Mouse (Mus musculus) adrenal gland, postnatal 10 days (tissue): Measurements from ENCODE around the gene Ccdc183. TPM values are rescaled to one million over a fixed set of nuclear protein-coding genes. Genes with fewer than 3 reads are reported as not detected.

Experiments used
- DNase-seq: peaks from one replicate; pipeline ENCODE4 v3.0.0; 2021; ENCODE audit warnings: mixed read lengths
- total RNA-seq, 2 experiments: library from RNA; stranded (reverse); gene quantifications; 2 replicates each; pipeline ENCODE4 v1.2.3; 2021

The Ccdc183 gene
- total RNA-seq, 2 experiments from 2014 or later = not detected

DNA sequence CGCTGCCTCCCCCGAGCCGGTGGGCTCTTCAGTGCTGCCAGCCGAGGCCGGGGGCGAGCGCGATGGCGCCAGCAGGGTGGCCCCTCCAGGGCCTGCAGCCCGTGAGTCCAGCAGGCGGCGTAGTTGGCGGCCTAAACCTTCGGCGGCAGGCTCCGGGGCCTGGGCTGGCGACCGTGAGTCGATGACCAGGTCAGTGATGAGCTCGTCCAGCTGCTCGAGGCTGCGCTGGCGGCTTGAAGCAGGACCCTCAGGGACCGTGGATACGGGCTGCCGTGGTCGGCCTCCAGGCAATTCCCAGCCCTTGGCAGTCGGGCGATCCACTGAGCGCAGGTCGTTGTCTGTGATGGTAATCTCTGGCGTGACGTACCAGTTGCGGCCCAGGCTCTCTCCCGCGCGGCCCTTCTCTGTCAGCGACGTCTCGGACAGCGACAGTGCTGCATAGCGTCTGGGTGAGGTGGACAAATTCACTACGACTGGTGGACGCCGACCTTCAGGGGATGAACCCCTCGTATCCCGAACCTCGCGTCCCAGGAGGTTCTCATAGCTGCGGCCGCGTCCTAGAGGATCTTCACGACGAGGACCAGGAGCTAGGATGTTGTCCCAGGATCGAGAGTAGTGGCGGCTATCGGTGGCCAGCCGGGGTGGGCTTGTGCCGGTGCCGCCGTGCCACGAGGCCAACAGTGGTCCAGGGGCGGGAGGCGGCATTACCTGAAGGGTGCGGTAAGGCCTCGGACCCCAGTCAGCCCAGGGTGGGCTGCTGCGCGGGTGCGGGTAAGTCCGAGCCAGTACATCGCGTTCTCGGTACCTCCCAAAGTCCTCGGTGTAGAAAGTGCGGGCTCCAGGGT, 39.3 kb downstream of the Ccdc183 start:
- peak; percentile 29 for DNase-seq

DNA sequence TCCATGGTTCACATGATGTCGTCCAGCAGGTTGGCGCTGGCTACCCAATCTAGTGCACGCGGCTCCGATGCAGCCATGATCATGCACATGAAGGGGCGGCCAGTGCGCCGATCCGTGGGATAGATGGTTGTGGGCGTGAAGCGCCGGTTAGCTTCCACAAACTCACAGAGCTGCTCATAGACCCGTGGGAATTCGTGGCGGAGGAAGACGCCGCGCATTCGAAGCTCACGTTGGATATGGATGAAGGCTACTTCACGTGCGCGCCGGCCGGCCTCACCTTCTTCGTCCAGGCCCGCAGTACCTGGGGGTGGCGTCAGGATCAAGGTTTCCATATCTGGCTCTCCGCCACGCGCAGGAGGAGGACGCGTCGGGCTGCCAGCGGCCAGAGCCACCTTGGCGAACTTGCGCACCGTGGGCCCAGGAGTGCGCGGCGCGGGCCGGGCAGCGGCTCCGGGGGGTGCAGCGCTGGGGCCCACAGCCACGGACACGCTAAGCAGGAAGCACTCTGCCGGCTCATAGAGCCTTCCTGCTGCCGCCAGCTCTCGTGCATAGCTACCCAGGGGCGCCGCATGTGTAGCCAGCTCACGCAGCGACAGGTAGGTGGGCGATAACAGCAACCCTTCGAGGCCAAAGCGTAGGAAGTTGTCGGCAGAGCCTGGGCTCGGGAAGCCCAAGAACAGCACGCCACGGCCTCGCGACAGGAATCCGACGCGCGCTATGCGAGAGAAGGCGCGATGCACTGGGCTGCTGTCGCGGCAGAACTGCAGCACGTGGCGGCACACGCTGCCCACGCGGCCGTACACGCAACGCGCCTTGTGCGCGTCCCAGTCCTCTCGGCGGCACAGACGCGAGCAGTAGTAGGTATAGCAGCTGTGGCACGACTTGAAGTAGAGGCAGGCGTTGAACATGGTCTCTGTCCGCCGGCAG, 40.2 kb downstream of the Ccdc183 start:
- peak; percentile 13 for DNase-seq

DNA sequence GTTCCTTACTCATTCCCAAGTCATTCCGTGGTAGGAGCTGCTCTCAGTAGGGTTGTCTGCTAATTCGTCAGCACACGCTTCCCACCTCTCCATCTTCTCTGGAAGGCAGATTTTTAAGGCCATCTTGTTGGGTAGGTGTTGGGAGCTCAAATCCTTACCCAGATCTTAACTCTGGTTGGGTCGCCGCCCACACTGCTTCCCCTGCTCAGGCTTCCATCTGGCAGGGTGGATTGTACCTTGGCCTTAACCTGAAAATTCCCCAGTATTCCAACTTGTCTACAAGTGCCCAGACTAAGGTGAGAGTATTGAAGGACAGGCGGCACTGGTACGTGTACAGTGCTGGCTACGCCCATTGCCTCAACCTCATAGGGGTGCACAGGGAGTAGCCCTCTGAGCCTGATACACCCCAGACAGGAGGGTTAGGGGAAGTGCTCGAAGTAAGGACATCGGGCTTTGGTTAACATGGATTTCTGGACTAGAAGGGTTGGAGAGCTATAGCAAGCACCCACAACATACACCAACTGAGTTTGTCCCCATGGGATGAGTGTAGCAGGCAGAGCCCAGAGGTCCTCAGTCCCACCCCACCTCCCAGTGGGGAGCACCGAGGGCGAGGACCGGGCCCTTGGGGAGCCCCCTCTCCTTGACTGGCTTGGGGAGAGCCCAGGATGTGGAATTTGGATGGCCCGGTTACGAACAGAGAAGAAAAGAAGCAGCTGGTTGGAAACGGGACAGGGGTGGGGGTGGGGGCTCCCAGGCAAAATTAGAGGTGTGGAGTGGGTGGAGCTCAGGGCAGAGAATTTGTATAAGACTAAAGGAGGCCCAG, 41.2 kb downstream of the Ccdc183 start:
- peak; percentile 9 for DNase-seq

DNA sequence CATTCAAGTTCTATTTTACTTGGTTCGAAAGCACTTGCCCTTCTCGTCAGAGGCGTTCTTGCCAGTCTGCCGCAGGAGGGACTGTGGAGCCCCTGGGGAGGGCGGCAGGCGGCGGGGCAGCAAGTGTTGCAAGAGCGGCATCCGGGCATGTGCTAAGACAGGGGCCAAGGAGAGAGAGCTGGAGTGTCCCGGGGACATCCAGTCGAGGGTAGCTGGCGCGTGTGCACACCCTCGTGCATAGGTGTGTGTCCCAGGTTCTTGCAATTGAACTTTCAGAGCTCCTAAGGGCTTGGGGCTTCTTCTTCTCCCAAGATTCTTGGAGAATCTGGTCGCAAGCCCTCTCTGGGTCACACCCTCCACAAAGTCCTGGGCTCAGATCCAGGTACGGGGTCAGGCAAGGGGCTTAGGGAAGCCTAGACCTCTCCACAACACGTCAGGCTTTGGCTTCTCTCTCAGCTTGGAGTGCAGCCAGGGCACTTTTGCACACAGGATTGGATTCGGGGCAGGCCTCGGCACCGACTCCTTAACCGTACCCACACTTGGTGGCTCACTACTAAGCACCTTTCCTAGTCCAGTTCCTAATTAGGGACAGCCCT, 41.9 kb downstream of the Ccdc183 start:
- DNase-seq = peak; percentile 75

DNA sequence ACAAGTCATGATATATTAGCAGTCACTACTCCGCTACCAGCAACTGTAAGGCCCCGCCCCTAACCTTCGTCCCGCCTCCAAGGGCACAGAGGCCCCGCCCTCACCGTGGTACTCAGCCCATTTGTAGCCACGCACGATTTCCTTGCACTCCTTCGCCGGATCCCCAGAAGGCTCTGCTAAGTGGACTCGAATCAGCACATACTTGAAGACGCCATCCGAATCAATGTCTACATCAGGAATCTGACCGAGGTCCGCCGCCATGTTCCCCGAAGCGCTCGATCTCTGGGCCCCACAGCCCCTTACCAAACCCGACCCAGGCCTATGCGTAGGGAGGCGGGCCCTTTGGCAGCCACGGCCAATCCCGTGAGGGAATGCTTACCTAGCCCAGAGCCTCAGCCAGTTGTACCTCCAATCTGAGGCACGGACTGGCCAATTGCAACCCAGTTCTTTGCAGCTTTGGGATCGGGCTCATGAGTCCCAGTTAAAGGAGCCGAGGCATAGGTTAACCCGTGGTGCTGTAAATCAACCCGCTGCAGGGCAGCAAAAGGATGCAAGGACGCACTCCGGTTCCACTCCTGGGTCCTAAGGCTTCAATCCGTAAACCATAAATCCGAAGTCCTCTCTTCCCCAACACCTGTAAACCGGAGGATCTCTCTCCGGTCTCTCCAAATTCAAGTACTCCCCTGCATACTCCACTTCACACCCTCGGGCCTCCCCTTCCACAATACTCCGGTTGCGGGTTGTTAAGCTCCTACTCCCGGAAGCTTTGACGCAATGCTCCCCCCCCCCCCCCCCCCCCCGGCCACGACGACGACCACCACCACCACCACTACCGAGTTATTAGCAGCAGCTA, 42.7 kb downstream of the Ccdc183 start, which contains the start of the genes Mamdc4 and Phpt1:
TSS of gene Mamdc4 (minus strand) at position 267 of the 853 bp plus-strand sequence.
TSS of gene Phpt1 (minus strand) at position 646 of the 853 bp plus-strand sequence.
- DNase-seq = peak; percentile 97

DNA sequence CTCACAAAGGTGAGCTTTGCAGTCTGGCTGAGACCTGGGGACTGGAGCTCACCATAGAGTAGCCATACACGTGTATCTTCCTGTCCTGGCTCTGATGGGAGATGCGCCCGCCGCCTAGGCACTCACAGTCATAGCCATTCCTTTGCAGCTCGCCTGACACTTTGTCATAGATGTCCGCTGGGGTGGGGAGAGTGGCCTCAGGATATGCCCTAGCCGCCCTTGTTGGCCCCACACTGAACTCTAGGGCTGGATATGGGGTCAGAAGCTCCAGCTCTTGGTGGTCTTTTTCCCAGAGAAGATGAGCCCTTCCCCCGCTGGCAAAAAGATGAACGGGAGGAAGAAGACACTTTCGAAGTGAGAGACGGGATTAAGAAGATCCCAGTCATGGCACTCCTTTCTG, 43.3 kb downstream of the Ccdc183 start:
- DNase-seq = no peak

DNA sequence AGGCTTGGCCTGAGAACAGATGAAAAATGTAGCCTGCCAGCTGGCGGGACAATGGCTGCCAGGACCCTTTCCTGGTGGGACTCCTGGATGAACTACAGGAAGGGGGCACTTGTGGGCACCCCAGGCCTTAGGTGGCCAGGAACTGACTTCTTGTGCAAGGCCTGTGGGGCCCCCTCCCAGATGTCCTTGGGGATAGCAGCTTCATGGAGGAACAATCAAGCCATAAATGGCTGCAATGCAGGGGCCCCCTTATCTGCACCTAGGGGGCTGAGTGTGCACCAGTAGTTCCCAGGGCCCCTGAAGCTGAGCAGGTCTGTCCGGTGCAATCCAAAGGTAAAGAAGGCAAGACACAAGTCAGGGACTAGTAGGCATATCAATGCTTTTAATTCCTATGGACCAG, 44.4 kb downstream of the Ccdc183 start:
- DNase-seq = no peak

DNA sequence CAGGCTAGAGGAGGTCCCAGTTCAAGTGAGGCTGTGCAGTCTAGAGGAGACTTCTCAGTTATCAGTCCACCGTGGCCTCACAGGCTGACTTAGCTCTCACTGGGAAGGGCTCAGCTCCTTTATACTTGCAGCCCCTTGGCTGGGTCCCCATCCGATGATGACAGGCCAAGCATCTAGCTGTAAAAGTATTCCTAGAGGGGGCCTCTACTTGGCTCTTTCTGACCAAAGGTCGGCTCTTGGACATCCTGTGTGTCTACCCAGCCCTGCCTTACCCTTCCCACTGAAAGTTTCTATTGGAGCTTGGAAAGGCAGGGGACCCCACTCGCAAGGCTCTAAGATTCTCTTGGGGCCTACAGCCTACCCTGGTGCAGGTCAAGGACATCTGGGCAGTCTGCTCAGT, 46.3 kb downstream of the Ccdc183 start:
- DNase-seq = no peak

DNA sequence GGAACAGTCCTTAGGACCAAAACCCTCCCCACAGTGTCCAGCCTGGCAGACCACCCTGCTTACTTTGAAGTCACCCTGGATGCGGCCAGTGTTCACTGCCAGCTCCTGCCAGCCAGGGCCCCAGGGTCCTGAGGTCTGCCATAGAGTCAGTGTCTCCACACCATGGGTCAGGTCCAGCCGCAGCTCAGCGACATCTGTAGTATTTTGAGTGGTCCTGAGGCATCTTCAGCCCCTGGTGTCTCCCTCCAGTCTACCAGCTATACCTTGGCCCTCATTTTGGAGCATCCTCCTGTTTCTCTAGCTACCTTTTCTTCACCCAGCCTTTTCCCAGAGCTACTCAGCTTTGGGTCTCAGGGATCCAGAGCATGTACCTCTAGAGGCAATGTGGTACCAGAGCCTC, 48.2 kb downstream of the Ccdc183 start:
- no peak for DNase-seq

DNA sequence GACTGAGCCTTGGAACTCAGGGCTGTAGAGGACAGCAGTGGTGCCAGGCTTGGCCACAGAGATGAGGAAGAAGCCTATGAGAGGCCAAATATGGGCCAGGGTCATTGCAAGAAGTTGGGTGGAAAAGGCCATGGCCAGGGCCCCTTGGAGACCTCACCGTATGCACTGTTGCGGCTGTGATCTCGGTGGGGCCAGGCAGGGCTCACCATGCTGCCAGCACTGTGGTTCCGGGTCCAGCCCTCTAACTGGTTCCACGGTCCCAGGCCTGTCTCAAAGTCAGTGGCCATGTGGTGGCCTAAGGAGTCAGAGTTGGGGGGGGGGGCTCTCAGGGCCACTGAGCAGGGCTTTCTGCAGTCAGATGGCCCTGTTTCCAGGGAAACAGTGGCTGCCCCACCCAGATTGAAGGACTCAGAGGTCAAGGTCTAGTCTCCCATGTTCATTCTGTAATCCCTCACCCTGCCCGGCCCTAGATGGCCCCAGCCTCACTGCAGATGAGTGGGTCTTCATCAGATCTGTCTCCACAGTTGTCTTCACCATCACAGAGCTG, 48.9 kb downstream of the Ccdc183 start:
- DNase-seq = peak; percentile 23

DNA sequence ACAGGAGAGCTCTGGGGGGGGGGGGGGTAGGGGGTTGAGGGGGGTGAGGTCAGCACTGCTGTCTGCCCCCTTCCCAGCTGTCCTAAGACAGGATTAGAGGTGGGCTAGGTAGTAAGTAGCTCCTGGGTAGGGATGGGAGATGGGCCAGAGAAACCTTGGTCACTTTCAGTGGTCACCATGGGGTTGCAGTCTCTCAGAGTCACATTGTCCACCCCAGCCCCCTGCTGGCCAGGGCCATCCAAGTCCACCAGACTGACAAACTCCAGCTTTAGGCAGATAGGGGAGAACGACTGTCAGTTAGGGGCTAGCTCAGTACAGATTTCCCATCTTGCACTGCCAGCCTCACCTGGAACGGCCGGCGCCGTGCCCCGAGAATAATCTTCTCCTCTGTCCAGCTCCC, 50.9 kb downstream of the Ccdc183 start:
- DNase-seq = no peak

DNA sequence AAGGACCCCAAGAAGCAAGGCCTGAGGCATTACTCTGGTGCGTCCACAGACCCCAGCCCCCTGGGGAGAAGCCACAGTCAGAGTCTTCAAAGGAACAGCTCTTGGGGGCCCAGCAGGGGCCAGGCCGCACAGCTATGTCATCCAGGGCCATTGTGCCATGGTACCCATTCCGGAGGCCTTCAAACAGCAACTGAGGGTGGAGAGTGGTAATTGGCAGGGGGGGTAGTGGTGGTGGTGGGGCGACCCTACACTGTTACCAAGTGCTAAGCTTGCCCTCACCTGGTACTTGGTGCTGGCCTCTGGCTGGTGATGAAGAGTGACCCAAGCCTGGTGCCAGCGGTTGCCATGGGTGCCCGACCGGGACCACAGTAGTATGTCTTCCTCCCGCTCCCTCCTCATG, 51.7 kb downstream of the Ccdc183 start:
- DNase-seq = no peak

DNA sequence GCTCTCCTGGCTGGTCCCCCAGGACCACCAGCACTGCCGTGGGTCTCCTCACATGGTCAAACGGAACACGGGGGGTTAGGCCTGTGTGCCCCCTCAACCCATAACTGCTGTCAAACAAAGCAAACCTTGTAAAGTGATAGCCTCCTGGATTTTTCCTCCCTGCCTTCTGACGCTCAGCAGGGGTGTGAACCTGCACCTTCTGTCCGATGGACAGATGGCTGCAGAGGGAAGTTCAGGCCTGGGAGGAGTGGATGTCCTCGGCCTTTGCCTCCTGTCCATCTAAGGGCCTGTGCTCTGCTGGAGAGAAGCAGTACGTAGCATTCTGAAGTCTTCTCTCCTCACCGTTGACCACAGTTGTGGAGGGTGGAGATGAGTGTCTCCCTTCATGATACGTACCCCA, 55.5 kb downstream of the Ccdc183 start:
- no peak for DNase-seq

DNA sequence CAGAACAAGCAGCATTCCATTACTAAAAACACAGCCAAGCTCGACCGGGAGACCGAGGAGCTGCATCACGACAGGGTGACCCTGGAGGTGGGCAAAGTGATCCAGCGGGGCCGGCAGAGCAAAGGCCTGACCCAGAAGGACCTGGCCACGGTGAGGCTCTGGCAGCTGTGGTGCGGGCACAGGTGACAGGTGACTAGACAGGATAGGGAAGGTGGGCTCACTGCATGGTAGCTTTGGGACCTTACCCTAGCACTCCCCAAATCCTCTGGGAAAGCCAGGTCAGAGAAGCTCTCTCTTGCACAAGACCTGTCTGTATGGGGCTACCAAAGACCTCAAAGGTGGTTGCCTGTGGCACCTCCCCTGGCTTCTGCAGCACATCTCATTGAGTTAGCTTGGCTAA, 56.9 kb downstream of the Ccdc183 start:
- no peak for DNase-seq

DNA sequence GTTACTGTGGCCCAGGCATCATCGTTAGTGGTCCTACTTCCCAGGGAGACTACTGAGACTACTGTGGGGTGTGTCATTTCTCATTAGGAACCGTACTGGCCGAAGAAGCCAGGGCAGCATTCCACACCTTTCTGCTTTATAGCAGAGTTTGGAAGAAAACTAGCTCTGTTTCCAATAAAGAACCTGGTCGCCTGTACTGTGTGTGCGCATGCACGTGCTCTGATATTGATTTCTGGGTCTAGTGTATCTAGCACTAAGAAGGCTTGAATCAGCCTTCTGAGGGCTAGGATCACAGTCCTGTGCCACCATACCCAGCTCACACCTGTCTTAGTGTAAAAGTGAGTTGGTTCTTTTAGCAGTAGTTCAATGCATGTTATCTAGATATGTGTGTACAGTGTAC, 58.7 kb downstream of the Ccdc183 start:
- no peak for DNase-seq

Other genes starting within 250 kb of the Ccdc183 start
- 1 to 10 TPM; 3.3 to 5.3 TPM for gene Sapcd2, start 245.4 kb downstream of the Ccdc183 start, total RNA-seq
- 10 to 100 TPM; 11.7 to 15.1 TPM for gene Entpd2, start 221.8 kb downstream of the Ccdc183 start, total RNA-seq
- gene Npdc1, start 218.3 kb downstream of the Ccdc183 start, total RNA-seq = 10 to 100 TPM; 67.8 to 83.9 TPM
- 1 to 10 TPM in 1 of 2 experiments, under 1 TPM in 1; 0.67 to 1.1 TPM for gene Fut7, start 194.4 kb downstream of the Ccdc183 start, total RNA-seq
- gene Abca2, start 189.0 kb downstream of the Ccdc183 start, total RNA-seq = 10 to 100 TPM; 21.1 to 27.4 TPM
- under 1 TPM; 0.90 to 0.91 TPM for gene Clic3, start 160.8 kb downstream of the Ccdc183 start, total RNA-seq
- gene Paxx, start 156.6 kb downstream of the Ccdc183 start, total RNA-seq = 10 to 100 TPM; 33.1 to 42.3 TPM
- 1 to 10 TPM; 3.8 to 3.9 TPM for gene Ptgds, start 147.6 kb downstream of the Ccdc183 start, total RNA-seq
- not detected for gene Lcn12, start 123.8 kb downstream of the Ccdc183 start, total RNA-seq
- 10 to 100 TPM; 73.1 to 88.8 TPM for gene Fbxw5, start 116.9 kb downstream of the Ccdc183 start, total RNA-seq
- gene C8g, start 116.0 kb downstream of the Ccdc183 start, total RNA-seq = 10 to 100 TPM; 16.8 to 42.9 TPM
- 10 to 100 TPM; 18.0 to 22.7 TPM for gene Traf2, start 70.7 kb downstream of the Ccdc183 start, total RNA-seq
- 100 to 1,000 TPM; 266 to 285 TPM for gene Edf1, start 59.8 kb downstream of the Ccdc183 start, total RNA-seq
- gene Mamdc4, start 42.8 kb downstream of the Ccdc183 start, total RNA-seq = 1 to 10 TPM; 1.6 to 6.3 TPM
- 10 to 100 TPM; 63.5 to 82.8 TPM for gene Phpt1, start 42.5 kb downstream of the Ccdc183 start, total RNA-seq
- gene Ajm1, start 35.9 kb downstream of the Ccdc183 start, total RNA-seq = 1 to 10 TPM; 1.8 to 2.2 TPM
- gene Rabl6, start 9.2 kb downstream of the Ccdc183 start, total RNA-seq = 10 to 100 TPM; 70.0 to 88.5 TPM
- 10 to 100 TPM; 28.2 to 30.8 TPM for gene Tmem141, start 4.3 kb upstream of the Ccdc183 start, total RNA-seq
- 10 to 100 TPM; 11.3 to 15.8 TPM for gene Fcna, start 10.4 kb upstream of the Ccdc183 start, total RNA-seq
- gene Lcn8, start 35.4 kb upstream of the Ccdc183 start, total RNA-seq = 1 to 10 TPM in 1 of 2 experiments, not detected in 1; 1.6 TPM
- not detected for gene Lcn5, start 40.3 kb upstream of the Ccdc183 start, total RNA-seq
- not detected for gene Lcn6, start 59.1 kb upstream of the Ccdc183 start, total RNA-seq
- not detected for gene Lcn10, start 65.0 kb upstream of the Ccdc183 start, total RNA-seq
- 1 to 10 TPM; 2.4 to 2.6 TPM for gene Obp2a, start 82.4 kb upstream of the Ccdc183 start, total RNA-seq
- 10 to 100 TPM; 40.8 to 42.7 TPM for gene Bmyc, start 89.1 kb upstream of the Ccdc183 start, total RNA-seq
- not detected for gene Obp2b, start 119.3 kb upstream of the Ccdc183 start, total RNA-seq
- not detected for gene Lcn3, start 147.9 kb upstream of the Ccdc183 start, total RNA-seq
- not detected for gene Lcn11, start 159.3 kb upstream of the Ccdc183 start, total RNA-seq
- gene Gm13539, start 164.6 kb upstream of the Ccdc183 start, total RNA-seq = not detected
- gene Glt6d1, start 198.2 kb upstream of the Ccdc183 start, total RNA-seq = not detected
- not detected for gene Lcn9, start 205.5 kb upstream of the Ccdc183 start, total RNA-seq
- gene Sohlh1, start 229.6 kb upstream of the Ccdc183 start, total RNA-seq = not detected
- 1 to 10 TPM; 4.0 to 7.2 TPM for gene Kcnt1, start 246.1 kb upstream of the Ccdc183 start, total RNA-seq